Mouse (Mus musculus) cerebellum, postnatal 14 days (tissue): ENCODE results near the gene Tcf25.
"Not testable (repeated sequence)": the region's sequence is repeated elsewhere in the genome, so short reads cannot be mapped to it uniquely, and the experiment has no call there.

Experiments
- DNase-seq, 2 experiments: peaks; one replicate each; pipeline ENCODE4 v3.0.0; 2021; ENCODE audit warnings: mixed read lengths in 2 of 2

Gene Tcf25

GRCm38 (mm10) chr8:123411781-123412327 is 38.3 kb downstream of the Tcf25 start:
- no peak for DNase-seq

GRCm38 (mm10) chr8:123412560-123413170 is 39.1 kb downstream of the Tcf25 start:
- peak; percentile 62 to 69 for DNase-seq

- no peak for DNase-seq
Observed at GRCm38 (mm10) chr8:123414255-123414654, 40.7 kb downstream of the Tcf25 start.

- peak in 1 of 2 experiments; percentile 16 for DNase-seq
Observed at GRCm38 (mm10) chr8:123414997-123415696, 41.6 kb downstream of the Tcf25 start.

GRCm38 (mm10) chr8:123415967-123416943 is 42.7 kb downstream of the Tcf25 start:
- DNase-seq = no peak

- DNase-seq = no peak
Observed at GRCm38 (mm10) chr8:123416944-123417555, 43.5 kb downstream of the Tcf25 start.

- DNase-seq = no peak
Observed at GRCm38 (mm10) chr8:123419711-123420110, 46.2 kb downstream of the Tcf25 start.

GRCm38 (mm10) chr8:123420525-123421281 is 47.1 kb downstream of the Tcf25 start:
- DNase-seq = no peak

- DNase-seq = no peak
Observed at GRCm38 (mm10) chr8:123421325-123421724, 47.8 kb downstream of the Tcf25 start.

GRCm38 (mm10) chr8:123422056-123422780 is 48.7 kb downstream of the Tcf25 start:
- DNase-seq = peak; percentile 85 to 87

GRCm38 (mm10) chr8:123422781-123423159 is 49.2 kb downstream of the Tcf25 start:
- DNase-seq = no peak

- no peak for DNase-seq
Observed at GRCm38 (mm10) chr8:123423441-123423840, 49.9 kb downstream of the Tcf25 start, which contains the start of gene Def8. Gene Def8, plus strand, starts transcription at chr8:123423527.

- no peak for DNase-seq
Observed at GRCm38 (mm10) chr8:123426511-123427509, 53.3 kb downstream of the Tcf25 start.

GRCm38 (mm10) chr8:123427639-123428275 is 54.2 kb downstream of the Tcf25 start:
- DNase-seq = no peak

- DNase-seq = no peak
Observed at GRCm38 (mm10) chr8:123428343-123428893, 54.9 kb downstream of the Tcf25 start.

GRCm38 (mm10) chr8:123428939-123429721 is 55.6 kb downstream of the Tcf25 start:
- DNase-seq = no peak

- DNase-seq = not testable (repeated sequence)
Observed at GRCm38 (mm10) chr8:123429722-123430013, 56.1 kb downstream of the Tcf25 start.

- DNase-seq = not testable (repeated sequence)
Observed at GRCm38 (mm10) chr8:123430936-123431335, 57.4 kb downstream of the Tcf25 start.
